Mouse (Mus musculus): Measurements from ENCODE around the gene Edaradd. TPM values are rescaled to one million over a fixed set of nuclear protein-coding genes. Genes with fewer than 3 reads are reported as not detected.

Gene Edaradd
- polyA plus RNA-seq (2012; rRNA removed) = 0.54 and 0.88 TPM in 2 replicates

DNA sequence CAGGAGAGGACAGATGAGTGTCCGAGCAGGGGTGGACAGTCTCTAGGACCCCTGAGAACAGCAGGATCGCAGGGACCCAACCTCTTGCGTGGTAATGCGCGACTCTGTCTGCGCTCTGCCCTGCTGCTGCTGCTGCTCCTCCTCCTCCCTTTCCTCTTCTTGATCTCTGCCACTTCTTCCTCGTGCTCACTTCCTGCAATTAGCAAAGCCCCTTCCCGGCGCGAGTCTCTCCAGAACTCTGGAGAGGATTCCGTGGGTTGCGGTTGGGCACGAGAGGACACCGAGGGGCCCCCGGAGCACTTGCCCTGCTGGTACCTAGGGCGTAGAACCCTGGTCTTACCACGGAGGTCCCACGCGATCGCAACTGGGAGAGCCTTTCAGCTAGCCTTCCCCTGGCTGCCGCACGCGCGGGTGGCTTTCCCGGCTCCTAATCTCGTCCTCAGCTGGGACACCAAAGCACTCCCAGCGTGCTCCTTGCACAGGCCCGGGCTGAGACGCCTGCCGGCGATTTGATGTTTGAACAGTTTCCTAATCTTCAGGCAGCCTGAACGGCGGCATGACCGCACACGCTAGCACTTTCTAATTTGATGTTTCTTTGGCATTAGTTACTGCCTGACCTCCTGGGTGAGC is at the start of gene Edaradd:
Gene Edaradd, minus strand, starts transcription at position 484 of the 630 bp plus-strand sequence.

GRCm38 (mm10) chr13:12565621-12566390 is 45.6 kb upstream of the Edaradd start, which contains the start of gene Ero1lb:
Ero1lb (plus strand) TSS chr13:12565874.

GRCm38 (mm10) chr13:12464844-12465243 is 55.4 kb downstream of the Edaradd start, which contains the start of gene Lgals8:
Lgals8 (minus strand) TSS chr13:12464944.

Other genes with a start within 250 kb of the Edaradd start
- gene Actn2, start 179.7 kb downstream of the Edaradd start, polyA plus RNA-seq (2012; rRNA removed) = 3.3 and 24.0 TPM in 2 replicates
- gene Heatr1, start 125.4 kb downstream of the Edaradd start, polyA plus RNA-seq (2012; rRNA removed) = 29.2 TPM in 2 replicates
- 19.6 and 24.5 TPM in 2 replicates for gene Lgals8, start 55.5 kb downstream of the Edaradd start, polyA plus RNA-seq (2012; rRNA removed)
- gene Ero1lb, start 45.4 kb upstream of the Edaradd start, polyA plus RNA-seq (2012; rRNA removed) = 5.7 and 6.1 TPM in 2 replicates

All from central nervous system, embryonic 14 days (tissue).